In the genomic region with DNA sequence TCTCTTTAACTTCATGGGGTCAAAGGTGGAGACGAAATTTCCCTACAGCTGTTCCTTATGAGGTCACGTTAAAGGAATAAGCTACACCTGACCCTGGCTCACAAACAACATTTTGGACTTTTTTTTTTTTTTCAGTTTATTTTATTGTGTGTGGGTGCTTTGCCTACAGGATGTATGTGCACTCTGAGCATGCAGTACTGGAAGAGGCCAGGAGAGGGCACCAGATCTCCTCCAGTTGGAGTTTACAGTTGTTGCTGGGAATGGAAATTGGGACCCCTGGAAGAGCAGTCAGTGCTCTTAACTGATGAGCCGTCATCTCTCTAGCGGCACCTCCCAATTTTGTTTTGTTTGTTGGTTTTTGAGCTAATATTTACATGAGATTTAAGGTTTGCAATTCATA, we compare ENCODE assay signal across 11 mouse cellular contexts. TPM values are rescaled to one million over a fixed set of nuclear protein-coding genes. Genes with fewer than 3 reads are reported as not detected.
A peak's percentile ranks its signal among the peaks of the same experiment; 100 is the strongest.
DNase-seq lines count a peak whose midpoint lies in the region; ATAC-seq and TF ChIP-seq lines count a peak whose summit lies in the region.
"Had no signal": no experiment of that assay in that cellular context is flagged by ENCODE, and none has a peak within 500 bp of the region (broad histone marks: within the 10 kb centered on the region; RNA-seq: fewer than 3 reads in every experiment).

No protein-coding gene starts in this region.

- no peaks in the 10 kb centered on the region for H3K4me1 ChIP-seq in kidney, postnatal 0 days (replicated peaks; ENCODE audit: insufficient read depth, low read length)
- peaks cover 8% of the 10 kb centered on the region for H3K4me1 ChIP-seq in bone marrow macrophage, adult 2 months (ENCODE audit: control insufficient read depth, insufficient read depth, low read length)
- peaks cover 12% of the 10 kb centered on the region; the same call in 1 of the 2 replicates for H3K4me1 ChIP-seq in lung, adult 2 months (ENCODE audit: control insufficient read depth, insufficient read depth, low read length)
- H3K4me1 ChIP-seq: forebrain, embryonic 12.5 days had no signal

- no peak for DNase-seq in kidney, postnatal 0 days (ENCODE audit: low spot score)
- no peak for DNase-seq in kidney, postnatal 36 days
- peak; percentile 17 for DNase-seq in thymus, postnatal 0 days (ENCODE audit: low spot score)
- DNase-seq in thymus, postnatal 25 days, result no peak
- peak; percentile 51 for DNase-seq in testis, postnatal 14 days (ENCODE audit: low spot score)
- DNase-seq in gastrocnemius, adult 18-20 months (ENCODE audit: low spot score), result no peak
- no peak for DNase-seq in lung, adult 2 months
- DNase-seq: heart, adult 18-20 months; thymus, postnatal 14 days had no signal

- H3K4me2 ChIP-seq in kidney, postnatal 0 days (ENCODE audit: low read length), result no peak overlapping the region
- H3K4me2 ChIP-seq: forebrain, embryonic 12.5 days had no signal

- H3K36me3 ChIP-seq in kidney, postnatal 0 days (ENCODE audit: insufficient read depth, low read length), result no peaks in the 10 kb centered on the region
- H3K36me3 ChIP-seq: forebrain, embryonic 12.5 days had no signal

- ATAC-seq in kidney, postnatal 0 days (replicated peaks; ENCODE audit: low FRiP score, low read depth), result no peak

- TF ChIP-seq POLR2A in bone marrow macrophage, adult 2 months (IDR thresholded peaks at IDR 0.05; ENCODE audit: borderline replicate concordance, low read depth, low read length), result no peak
- no peak for TF ChIP-seq POLR2A in lung, adult 2 months (IDR thresholded peaks at IDR 0.05; ENCODE audit: borderline replicate concordance, extremely low read depth, low read depth, low read length)

- no peak overlapping the region for H3K9ac ChIP-seq in kidney, postnatal 0 days (ENCODE audit: low read depth, low read length)
- H3K9ac ChIP-seq: forebrain, embryonic 12.5 days had no signal

- H3K4me3 ChIP-seq in kidney, postnatal 0 days (replicated peaks; ENCODE audit: low read depth, low read length), result no peak overlapping the region
- H3K4me3 ChIP-seq in bone marrow macrophage, adult 2 months (ENCODE audit: insufficient read depth, low read length), result no peak overlapping the region
- H3K4me3 ChIP-seq in lung, adult 2 months (replicated peaks; ENCODE audit: extremely low read depth, low read depth, low read length), result no peak overlapping the region
- H3K4me3 ChIP-seq: forebrain, embryonic 12.5 days had no signal

- 92% methylated on average over 4 of the region's 4 CpGs for WGBS in kidney, postnatal 0 days
- 95% methylated on average over 4 of the region's 4 CpGs for WGBS in lung, adult 2 months

- peak; percentile 47; the same call in 1 of the 2 replicates for TF ChIP-seq CTCF in kidney, postnatal 0 days (IDR thresholded peaks at IDR 0.05; ENCODE audit: low read depth)
- 0 out of 2 replicates have a peak, but pooled peaks have one; percentile 7 for TF ChIP-seq CTCF in bone marrow macrophage, adult 2 months (IDR thresholded peaks at IDR 0.05; ENCODE audit: low read depth, low read length)
- no peak for TF ChIP-seq CTCF in lung, adult 2 months (IDR thresholded peaks at IDR 0.05; ENCODE audit: insufficient read depth, low read length)

- H3K27ac ChIP-seq in kidney, postnatal 0 days, result no peak overlapping the region
- H3K27ac ChIP-seq in bone marrow macrophage, adult 2 months (ENCODE audit: insufficient read depth, low read depth, low read length), result no peak overlapping the region
- H3K27ac ChIP-seq: forebrain, embryonic 12.5 days had no signal

- H3K9me3 ChIP-seq in kidney, postnatal 0 days (replicated peaks; ENCODE audit: low read length), result no peaks in the 10 kb centered on the region
- H3K9me3 ChIP-seq: forebrain, embryonic 12.5 days had no signal

- H3K27me3 ChIP-seq in kidney, postnatal 0 days (ENCODE audit: insufficient read depth, low read length), result no peaks in the 10 kb centered on the region
- H3K27me3 ChIP-seq: forebrain, embryonic 12.5 days had no signal

RNA-seq across cellular contexts. Expression of a gene that starts 38.6 kb away (rescaled TPM):
- 0.17 TPM in 1 of 2 replicates, not detected in the other for polyA plus RNA-seq in kidney, postnatal 0 days (2015; fragmentation: Nextera tagmentation; extraction: Ambion mirVana)
- polyA plus RNA-seq in thymus, postnatal 0 days (2015; fragmentation: Nextera tagmentation; extraction: Ambion mirVana), result 0.36 and 0.46 TPM in 2 replicates
- polyA plus RNA-seq in bone marrow macrophage, adult 2 months (2012; ENCODE audit: insufficient read depth, insufficient read length, missing spikeins), result 7.4 and 9.4 TPM in 2 replicates
- total RNA-seq in gastrocnemius, adult 18-20 months (2021), result 100 to 1,000 TPM; 355 to 388 TPM
- 85.8 and 128 TPM in 2 replicates for polyA plus RNA-seq in lung, adult 2 months (2012; rRNA removed)
- polyA plus RNA-seq: forebrain, embryonic 12.5 days had no signal

RNA-seq across cellular contexts. Expression of a gene that starts 51.3 kb away (rescaled TPM):
- polyA plus RNA-seq in kidney, postnatal 0 days (2015; fragmentation: Nextera tagmentation; extraction: Ambion mirVana), result 32.6 and 32.9 TPM in 2 replicates
- 92.9 and 111 TPM in 2 replicates for polyA plus RNA-seq in thymus, postnatal 0 days (2015; fragmentation: Nextera tagmentation; extraction: Ambion mirVana)
- polyA plus RNA-seq in bone marrow macrophage, adult 2 months (2012; ENCODE audit: insufficient read depth, insufficient read length, missing spikeins), result 167 and 176 TPM in 2 replicates
- total RNA-seq in gastrocnemius, adult 18-20 months (2021), result 1 to 10 TPM; 5.5 to 6.9 TPM
- polyA plus RNA-seq in lung, adult 2 months (2012; rRNA removed), result 18.1 and 31.9 TPM in 2 replicates

RNA-seq across cellular contexts. Expression of a gene that starts 56.6 kb away (rescaled TPM):
- polyA plus RNA-seq in kidney, postnatal 0 days (2015; fragmentation: Nextera tagmentation; extraction: Ambion mirVana), result 10.5 and 13.1 TPM in 2 replicates
- 181 and 185 TPM in 2 replicates for polyA plus RNA-seq in thymus, postnatal 0 days (2015; fragmentation: Nextera tagmentation; extraction: Ambion mirVana)
- polyA plus RNA-seq in bone marrow macrophage, adult 2 months (2012; ENCODE audit: insufficient read depth, insufficient read length, missing spikeins), result 51.7 and 60.6 TPM in 2 replicates
- 1 to 10 TPM; 3.0 to 4.2 TPM for total RNA-seq in gastrocnemius, adult 18-20 months (2021)
- polyA plus RNA-seq in lung, adult 2 months (2012; rRNA removed), result 141 and 169 TPM in 2 replicates

Comparison
In these comparisons a context has a peak if more than half of its experiments do, and no peak if none do; other contexts are left out.
1. DNase-seq: peak in thymus, postnatal 0 days (single experiment) and testis, postnatal 14 days (single experiment); none in kidney, postnatal 0 days (single experiment), kidney, postnatal 36 days (0 of 2), thymus, postnatal 25 days (single experiment), gastrocnemius, adult 18-20 months (single experiment) and lung, adult 2 months (single experiment).